Mouse (Mus musculus): Measurements from ENCODE around the gene Ern2. TPM values are rescaled to one million over a fixed set of nuclear protein-coding genes. Genes with fewer than 3 reads are reported as not detected.

Ern2 gene
- polyA plus RNA-seq, 1 experiment from 2014 or later, result 9.4 TPM

Other genes starting within 250 kb of the Ern2 start
- 22.1 and 25.6 TPM in 2 replicates for gene Cog7, start 204.5 kb downstream of the Ern2 start, polyA plus RNA-seq (2015; fragmentation: Nextera tagmentation; extraction: Ambion mirVana)
- gene Gga2, start 165.0 kb downstream of the Ern2 start, polyA plus RNA-seq (2015; fragmentation: Nextera tagmentation; extraction: Ambion mirVana), result 118 and 132 TPM in 2 replicates
- gene Ubfd1, start 119.0 kb downstream of the Ern2 start, polyA plus RNA-seq (2015; fragmentation: Nextera tagmentation; extraction: Ambion mirVana), result 39.5 and 45.3 TPM in 2 replicates
- gene Ears2, start 118.9 kb downstream of the Ern2 start, polyA plus RNA-seq (2015; fragmentation: Nextera tagmentation; extraction: Ambion mirVana), result 19.4 and 20.7 TPM in 2 replicates
- 981 and 993 TPM in 2 replicates for gene Ndufab1, start 84.3 kb downstream of the Ern2 start, polyA plus RNA-seq (2015; fragmentation: Nextera tagmentation; extraction: Ambion mirVana)
- 9.1 and 10.8 TPM in 2 replicates for gene Palb2, start 53.2 kb downstream of the Ern2 start, polyA plus RNA-seq (2015; fragmentation: Nextera tagmentation; extraction: Ambion mirVana)
- 117 and 122 TPM in 2 replicates for gene Dctn5, start 53.2 kb downstream of the Ern2 start, polyA plus RNA-seq (2015; fragmentation: Nextera tagmentation; extraction: Ambion mirVana)
- gene Plk1, start 26.8 kb downstream of the Ern2 start, polyA plus RNA-seq (2015; fragmentation: Nextera tagmentation; extraction: Ambion mirVana), result 103 and 117 TPM in 2 replicates
- gene Chp2, start 33.3 kb upstream of the Ern2 start, polyA plus RNA-seq (2015; fragmentation: Nextera tagmentation; extraction: Ambion mirVana), result 9.6 and 10.1 TPM in 2 replicates
- 4.1 and 7.2 TPM in 2 replicates for gene Prkcb, start 102.5 kb upstream of the Ern2 start, polyA plus RNA-seq (2015; fragmentation: Nextera tagmentation; extraction: Ambion mirVana)